Comparison of ENCODE assay signal across 29 mouse cellular contexts in genomic region chr4:56419122-56419913, GRCm38 (mm10).
A peak's percentile ranks its signal among the peaks of the same experiment; 100 is the strongest.
DNase-seq lines count a peak whose midpoint lies in the region; ATAC-seq and TF ChIP-seq lines count a peak whose summit lies in the region.
"Had no signal": no experiment of that assay in that cellular context is flagged by ENCODE, and none has a peak within 500 bp of the region (broad histone marks: within the 10 kb centered on the region; RNA-seq: fewer than 3 reads in every experiment).

No protein-coding gene starts in this region.

- H3K36me3 ChIP-seq in embryonic facial prominence, embryonic 14.5 days (ENCODE audit: control insufficient read depth, insufficient read depth, low read length) = no peaks in the 10 kb centered on the region
- H3K36me3 ChIP-seq in embryonic facial prominence, embryonic 10.5 days (replicated peaks) = no peaks in the 10 kb centered on the region
- no peaks in the 10 kb centered on the region for H3K36me3 ChIP-seq in myocyte (ENCODE audit: control insufficient read depth, insufficient read depth)
- H3K36me3 ChIP-seq: embryonic facial prominence, embryonic 13.5 days; forebrain, embryonic 10.5 days; G1E; heart, embryonic 10.5 days; heart, embryonic 13.5 days; hindbrain, embryonic 13.5 days; intestine, embryonic 15.5 days had no signal

- H3K9ac ChIP-seq in embryonic facial prominence, embryonic 14.5 days (ENCODE audit: low read depth, low read length) = no peak overlapping the region
- H3K9ac ChIP-seq: embryonic facial prominence, embryonic 13.5 days; forebrain, embryonic 13.5 days; heart, embryonic 13.5 days; hindbrain, embryonic 13.5 days; intestine, embryonic 15.5 days had no signal

- H3ac ChIP-seq in myocyte (ENCODE audit: control insufficient read depth, insufficient read length) = no peak overlapping the region

- H3K4me2 ChIP-seq in embryonic facial prominence, embryonic 14.5 days (ENCODE audit: low read depth, low read length) = no peak overlapping the region
- H3K4me2 ChIP-seq in myocyte (ENCODE audit: low read depth) = peak overlapping the region; percentile 62
- H3K4me2 ChIP-seq: embryonic facial prominence, embryonic 13.5 days; forebrain, embryonic 13.5 days; heart, embryonic 13.5 days; hindbrain, embryonic 13.5 days; intestine, embryonic 15.5 days had no signal

- no peak overlapping the region for H3K27ac ChIP-seq in embryonic facial prominence, embryonic 14.5 days (replicated peaks; ENCODE audit: low read depth, low read length)
- no peak overlapping the region for H3K27ac ChIP-seq in embryonic facial prominence, embryonic 10.5 days (replicated peaks)
- H3K27ac ChIP-seq: embryonic facial prominence, embryonic 13.5 days; forebrain, embryonic 10.5 days; forebrain, embryonic 13.5 days; heart, adult 2 months; heart, embryonic 10.5 days; heart, embryonic 13.5 days; hindbrain, embryonic 13.5 days; intestine, embryonic 15.5 days had no signal

- WGBS in embryonic facial prominence, embryonic 14.5 days = 76% methylated on average over 5 of the region's 5 CpGs
- 91% methylated on average over 5 of the region's 5 CpGs for WGBS in embryonic facial prominence, embryonic 10.5 days

- TF ChIP-seq POLR2A in myocyte (IDR thresholded peaks at IDR 0.05; ENCODE audit: insufficient read length, low read depth) = no peak

- H3K4me1 ChIP-seq in embryonic facial prominence, embryonic 14.5 days (ENCODE audit: control insufficient read depth, insufficient read depth, low read length) = 0 out of 2 replicates have a peak, but pooled peaks cover 3% of the 10 kb centered on the region
- 0 out of 2 replicates have a peak, but pooled peaks cover 3% of the 10 kb centered on the region for H3K4me1 ChIP-seq in embryonic facial prominence, embryonic 10.5 days
- H3K4me1 ChIP-seq: embryonic facial prominence, embryonic 13.5 days; forebrain, embryonic 10.5 days; forebrain, embryonic 13.5 days; heart, embryonic 10.5 days; heart, embryonic 13.5 days; hindbrain, embryonic 13.5 days; intestine, embryonic 15.5 days had no signal

- no peak for ATAC-seq in embryonic facial prominence, embryonic 14.5 days (ENCODE audit: low read depth)
- ATAC-seq: forebrain, embryonic 13.5 days; forebrain, embryonic 16.5 days; hindbrain, embryonic 16.5 days; intestine, embryonic 15.5 days had no signal

- no peaks in the 10 kb centered on the region for H3K27me3 ChIP-seq in embryonic facial prominence, embryonic 14.5 days (replicated peaks; ENCODE audit: control insufficient read depth, insufficient read depth, low read length)
- H3K27me3 ChIP-seq in embryonic facial prominence, embryonic 10.5 days (replicated peaks; ENCODE audit: low read depth, poor library complexity, severe bottlenecking) = no peaks in the 10 kb centered on the region
- no peaks in the 10 kb centered on the region for H3K27me3 ChIP-seq in myocyte (ENCODE audit: control insufficient read depth, insufficient read depth, insufficient read length)
- H3K27me3 ChIP-seq: CH12.LX; embryonic facial prominence, embryonic 13.5 days; heart, embryonic 13.5 days; hindbrain, embryonic 13.5 days; intestine, embryonic 15.5 days had no signal

- H3K4me3 ChIP-seq in embryonic facial prominence, embryonic 14.5 days (ENCODE audit: low read depth, low read length) = no peak overlapping the region
- no peak overlapping the region for H3K4me3 ChIP-seq in embryonic facial prominence, embryonic 10.5 days
- H3K4me3 ChIP-seq in myocyte = no peak overlapping the region
- H3K4me3 ChIP-seq: embryonic facial prominence, embryonic 13.5 days; forebrain, embryonic 10.5 days; forebrain, embryonic 13.5 days; heart, adult 2 months; heart, embryonic 10.5 days; heart, embryonic 13.5 days; hindbrain, embryonic 13.5 days; intestine, embryonic 15.5 days had no signal

- peak; percentile 5 for DNase-seq in embryonic facial prominence, embryonic 14.5 days (ENCODE audit: low spot score)
- no peak for DNase-seq in embryonic facial prominence, embryonic 10.5 days (ENCODE audit: low spot score)
- peak; percentile 99 for DNase-seq in 3T3-L1 (ENCODE audit: low read depth, low spot score)
- peak; percentile 93 for DNase-seq in NIH3T3 (ENCODE audit: low read depth)
- DNase-seq in right cerebral cortex, adult 2 months (ENCODE audit: low spot score in 2 of 2) = no peak
- DNase-seq in cerebellum, adult 9-10 months = no peak
- DNase-seq: adrenal gland, postnatal 10 days; adrenal gland, postnatal 36 days; cerebellum, adult 11 months; cerebellum, adult 2 months; cerebellum, postnatal 10 days; cerebellum, postnatal 36 days; gastrocnemius, postnatal 10 days; gastrocnemius, postnatal 36 days; heart, adult 2 months; heart, postnatal 14 days; kidney, adult 11 months had no signal

- no peaks in the 10 kb centered on the region for H3K9me3 ChIP-seq in embryonic facial prominence, embryonic 14.5 days (ENCODE audit: control insufficient read depth, low read length)
- H3K9me3 ChIP-seq in embryonic facial prominence, embryonic 10.5 days = no peaks in the 10 kb centered on the region
- H3K9me3 ChIP-seq: embryonic facial prominence, embryonic 13.5 days; forebrain, embryonic 10.5 days; forebrain, embryonic 13.5 days; heart, embryonic 10.5 days; heart, embryonic 13.5 days; hindbrain, embryonic 13.5 days; intestine, embryonic 15.5 days had no signal

- H3K79me2 ChIP-seq in myocyte (ENCODE audit: control insufficient read depth, insufficient read depth) = no peaks in the 10 kb centered on the region

TF ChIP-seq in myocyte, 11 proteins besides CTCF, POLR2A, EP300 and RAD21:
- TF ChIP-seq MYOD1 (IDR thresholded peaks at IDR 0.05; ENCODE audit: control insufficient read depth in 1 of 3, insufficient read length in 2 of 3, low read depth in 2 of 3) (peak in 2 of 3 experiments; percentile 70 to 78), SRF (IDR thresholded peaks at IDR 0.05; ENCODE audit: control insufficient read depth, insufficient read length, low read depth) (no peak)

Comparison
In these comparisons a context has a peak if more than half of its experiments do, and no peak if none do; other contexts are left out.
1. DNase-seq: peak in embryonic facial prominence, embryonic 14.5 days (single experiment), 3T3-L1 (single experiment) and NIH3T3 (single experiment); none in embryonic facial prominence, embryonic 10.5 days (single experiment), right cerebral cortex, adult 2 months (0 of 2) and cerebellum, adult 9-10 months (single experiment).